Mouse (Mus musculus) sigmoid colon, adult 10 weeks (tissue): ENCODE data around the gene Shmt1. TPM values are rescaled to one million over a fixed set of nuclear protein-coding genes. Genes with fewer than 3 reads are reported as not detected.

Experiments
- polyA plus RNA-seq: library from polyadenylated mRNA; stranded (reverse); fragments of 350-450 nt; fragmentation: Illumina TruSeq; extraction: RNeasy Lipid Tissue Mini Kit (QIAGEN cat#74804); gene quantifications from one replicate; pipeline ENCODE4 v1.2.3, GENCODE M21; 2014; ENCODE audit warnings: low read depth, low replicate concordance

Shmt1 gene
- 34.1 TPM for polyA plus RNA-seq

DNA sequence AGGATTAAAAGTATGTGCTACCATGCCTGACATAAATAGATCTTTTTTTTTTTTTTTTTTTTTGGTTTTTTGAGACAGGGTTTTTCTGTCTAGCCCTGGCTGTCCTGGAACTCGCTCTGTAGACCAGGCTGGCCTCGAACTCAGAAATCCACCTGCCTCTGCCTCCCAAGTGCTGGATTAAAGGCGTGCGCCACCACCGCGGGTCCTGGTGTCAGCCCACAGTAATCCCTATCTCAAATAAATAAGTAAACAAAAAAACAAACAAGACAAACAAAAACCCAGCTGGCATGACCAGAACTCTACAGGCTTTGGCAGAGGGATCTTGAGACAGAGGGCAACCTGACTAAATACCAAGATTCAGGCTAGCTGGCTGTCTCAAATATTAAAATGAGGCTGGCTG is at the start of gene Shmt1:
Gene Shmt1 (minus strand): TSS at position 101 of the 400 bp plus-strand sequence.

GRCm38 (mm10) chr11:60830433-60831052 is 19.0 kb upstream of the Shmt1 start, which contains the start of gene Dhrs7b:
Dhrs7b (plus strand) TSS chr11:60830631.

DNA sequence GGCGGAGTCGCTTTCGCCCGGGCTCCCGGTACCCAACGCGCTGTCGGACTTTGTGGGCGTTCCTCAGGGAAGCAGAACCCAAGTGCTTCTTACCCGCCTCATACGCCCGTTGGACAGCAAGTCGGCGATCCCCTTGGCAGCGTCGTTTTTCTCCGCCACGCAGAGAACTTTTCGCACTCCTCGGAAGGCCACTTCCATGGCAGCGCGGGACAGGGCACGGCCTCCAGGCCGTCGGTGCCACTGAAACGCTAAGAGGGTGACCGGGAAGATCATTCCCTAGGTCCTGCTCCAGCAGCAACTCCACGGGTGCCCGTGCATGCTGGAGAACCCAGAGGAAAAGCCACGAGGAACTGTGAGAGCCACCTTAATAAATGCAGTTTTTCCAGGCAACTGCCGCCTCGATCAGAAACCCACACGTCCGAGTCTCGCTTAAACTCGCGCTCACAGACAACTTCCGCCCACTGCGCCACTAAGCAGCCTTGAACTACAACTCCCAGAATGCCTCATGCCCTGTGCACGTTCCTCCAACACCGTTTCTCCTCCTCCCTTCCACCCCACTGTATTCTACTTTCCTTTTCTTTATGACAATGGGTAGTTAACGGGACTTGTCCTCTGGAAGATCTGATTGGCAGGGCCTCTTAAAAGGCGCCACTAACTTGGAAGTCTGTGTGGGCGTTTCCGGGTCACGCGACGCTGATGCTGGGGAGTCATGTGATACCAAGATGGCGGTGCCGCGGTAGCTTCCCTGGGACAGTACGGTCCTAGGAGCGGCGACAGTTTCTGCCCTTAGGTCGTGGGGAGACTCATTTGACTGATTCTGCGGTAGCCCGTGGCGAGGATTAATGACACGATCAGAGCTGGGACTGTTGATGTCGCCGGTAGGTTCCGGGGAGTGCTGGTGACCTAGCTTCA is 34.4 kb downstream of the Shmt1 start, which contains the start of the genes Top3a and Smcr8:
Gene Top3a (minus strand): TSS at position 537 of the 912 bp plus-strand sequence.
Gene Smcr8 (plus strand): TSS at position 696 of the 912 bp plus-strand sequence.

Other genes with a start within 250 kb of the Shmt1 start
- gene Llgl1, start 112.0 kb downstream of the Shmt1 start, polyA plus RNA-seq = 0.28 TPM
- gene Flii, start 84.5 kb downstream of the Shmt1 start, polyA plus RNA-seq = 9.1 TPM
- gene Mief2, start 83.3 kb downstream of the Shmt1 start, polyA plus RNA-seq = 0.22 TPM
- 3.5 TPM for gene Top3a, start 34.4 kb downstream of the Shmt1 start, polyA plus RNA-seq
- gene Smcr8, start 34.2 kb downstream of the Shmt1 start, polyA plus RNA-seq = 14.3 TPM
- gene Dhrs7b, start 18.9 kb upstream of the Shmt1 start, polyA plus RNA-seq = 6.7 TPM
- 12.9 TPM for gene Tmem11, start 67.6 kb upstream of the Shmt1 start, polyA plus RNA-seq
- gene Natd1, start 103.0 kb upstream of the Shmt1 start, polyA plus RNA-seq = 1.3 TPM
- 12.7 TPM for gene Map2k3, start 120.3 kb upstream of the Shmt1 start, polyA plus RNA-seq
- gene Kcnj12, start 210.8 kb upstream of the Shmt1 start, polyA plus RNA-seq = not detected